Mouse (Mus musculus) gastrocnemius, postnatal 14 days (tissue): Measurements from ENCODE around the gene Atf7. TPM values are rescaled to one million over a fixed set of nuclear protein-coding genes. Genes with fewer than 3 reads are reported as not detected.
A peak's percentile ranks its signal among the peaks of the same experiment; 100 is the strongest.

ENCODE experiments used
- DNase-seq: peaks from one replicate; pipeline ENCODE4 v3.0.0; 2021; ENCODE audit warnings: mixed read lengths
- intact Hi-C: fragments of 180-260 bp; cut with DNase I; formaldehyde crosslinking; loops from one replicate; pipeline ENCODE4 v1.15.1; 2025; ENCODE audit warnings: low total_unique reads
- total RNA-seq, 2 experiments: library from RNA; stranded (reverse); gene quantifications; 2 replicates each; pipeline ENCODE4 v1.2.3; 2021

Gene Atf7
- total RNA-seq, 2 experiments from 2014 or later: 49.9 to 51.2 TPM

GRCm38 (mm10) chr15:102563061-102563460 is 62.2 kb downstream of the Atf7 start:
- intact Hi-C loops: no loop called here

GRCm38 (mm10) chr15:102562491-102562890 is 62.8 kb downstream of the Atf7 start:
- DNase-seq: no peak
- intact Hi-C loops: no loop called here

More at GRCm38 (mm10) chr15:102563061-102563460, 62.2 kb downstream of the Atf7 start:
- DNase-seq: no peak

- intact Hi-C loops: loop anchor here (10.0 kb wide), 1 partner anchor 107 kb away; no protein-coding TSS in a partner anchor
Observed at GRCm38 (mm10) chr15:102557580-102557979, 67.7 kb downstream of the Atf7 start.

GRCm38 (mm10) chr15:102555581-102555980 is 69.7 kb downstream of the Atf7 start:
- intact Hi-C loops: loop anchor here (10.0 kb wide), 1 partner anchor 109 kb away; no protein-coding TSS in a partner anchor
- DNase-seq: no peak

More at GRCm38 (mm10) chr15:102557580-102557979, 67.7 kb downstream of the Atf7 start:
- DNase-seq: no peak

- no peak for DNase-seq
- intact Hi-C loops: loop anchor here (10.0 kb wide), 1 partner anchor 112 kb away; no protein-coding TSS in a partner anchor
Observed at GRCm38 (mm10) chr15:102552599-102552998, 72.7 kb downstream of the Atf7 start.

- intact Hi-C loops: no loop called here
- DNase-seq: no peak
Observed at GRCm38 (mm10) chr15:102547478-102547877, 77.8 kb downstream of the Atf7 start.

- peak; percentile 55 for DNase-seq
- intact Hi-C loops: no loop called here
Observed at GRCm38 (mm10) chr15:102546677-102547427, 78.4 kb downstream of the Atf7 start.

GRCm38 (mm10) chr15:102546246-102546645 is 79.0 kb downstream of the Atf7 start:
- intact Hi-C loops: no loop called here
- no peak for DNase-seq

GRCm38 (mm10) chr15:102544801-102545200 is 80.5 kb downstream of the Atf7 start:
- intact Hi-C loops: no loop called here

GRCm38 (mm10) chr15:102533926-102534325 is 91.3 kb downstream of the Atf7 start:
- DNase-seq: no peak
- intact Hi-C loops: no loop called here

More at GRCm38 (mm10) chr15:102544801-102545200, 80.5 kb downstream of the Atf7 start:
- DNase-seq: no peak

GRCm38 (mm10) chr15:102532106-102532900 is 93.0 kb downstream of the Atf7 start:
- no peak for DNase-seq
- intact Hi-C loops: no loop called here

GRCm38 (mm10) chr15:102531586-102531985 is 93.7 kb downstream of the Atf7 start:
- intact Hi-C loops: no loop called here
- DNase-seq: no peak

GRCm38 (mm10) chr15:102530566-102530965 is 94.7 kb downstream of the Atf7 start:
- intact Hi-C loops: no loop called here
- no peak for DNase-seq

- DNase-seq: no peak
- intact Hi-C loops: no loop called here
Observed at GRCm38 (mm10) chr15:102528396-102528795, 96.9 kb downstream of the Atf7 start.

- DNase-seq: no peak
- intact Hi-C loops: no loop called here
Observed at GRCm38 (mm10) chr15:102527936-102528335, 97.3 kb downstream of the Atf7 start.

GRCm38 (mm10) chr15:102526111-102527002 is 98.9 kb downstream of the Atf7 start:
- no peak for DNase-seq
- intact Hi-C loops: no loop called here

GRCm38 (mm10) chr15:102524892-102525485 is 100.3 kb downstream of the Atf7 start, which contains the start of gene Npff:
Npff (minus strand) TSS chr15:102524942.
- DNase-seq: peak; percentile 62
- intact Hi-C loops: no loop called here

- intact Hi-C loops: no loop called here
Observed at GRCm38 (mm10) chr15:102521480-102521879, 103.8 kb downstream of the Atf7 start.

GRCm38 (mm10) chr15:102520416-102520815 is 104.8 kb downstream of the Atf7 start:
- no peak for DNase-seq
- intact Hi-C loops: no loop called here

More at GRCm38 (mm10) chr15:102521480-102521879, 103.8 kb downstream of the Atf7 start:
- no peak for DNase-seq
